Mouse (Mus musculus) heart, embryonic 12.5 days (tissue): ENCODE measurements at regions not wholly inside any gene's neighbourhood (a gene's known extent, or its start where the extent isn't known, plus 50 kb on each side); places are given as distances from the start of the nearest gene placed in this dataset.

Source experiments
- ATAC-seq: fragments of 200-750 bp; cut with Nextera tagmentation; 2 replicates; pipeline ENCODE4 v1.8.0; 2017; ENCODE audit warnings: moderate TSS enrichment, moderate library complexity; ENCODE audit not compliant: insufficient number of reproducible peaks, low FRiP score
- H3K27ac ChIP-seq: fragments of 300-500 bp; sonication (generic); 2 replicates; pipeline ENCODE4 v1.5.1; 2016; ENCODE audit warnings: mild to moderate bottlenecking, moderate library complexity; ENCODE audit not compliant: poor library complexity, severe bottlenecking
- H3K27me3 ChIP-seq: fragments of 300-500 bp; sonication (generic); replicated peaks from 2 replicates; pipeline ENCODE4 v1.6.1; 2016; ENCODE audit warnings: mild to moderate bottlenecking, moderate library complexity
- H3K36me3 ChIP-seq: fragments of 300-500 bp; sonication (generic); 2 replicates; pipeline ENCODE4 v1.6.1; 2016; ENCODE audit warnings: mild to moderate bottlenecking, moderate library complexity
- H3K4me1 ChIP-seq: fragments of 300-500 bp; sonication (generic); replicated peaks from 2 replicates; pipeline ENCODE4 v1.6.1; 2016; ENCODE audit warnings: mild to moderate bottlenecking
- H3K4me2 ChIP-seq: fragments of 300-500 bp; sonication (generic); 2 replicates; pipeline ENCODE4 v1.6.1; 2016; ENCODE audit warnings: mild to moderate bottlenecking, moderate library complexity
- H3K4me3 ChIP-seq: fragments of 300-500 bp; sonication (generic); 2 replicates; pipeline ENCODE4 v1.5.1; 2016; ENCODE audit warnings: mild to moderate bottlenecking
- H3K9ac ChIP-seq: fragments of 300-500 bp; sonication (generic); 2 replicates; pipeline ENCODE4 v1.6.1; 2016; ENCODE audit warnings: mild to moderate bottlenecking, moderate library complexity
- H3K9me3 ChIP-seq: fragments of 300-500 bp; sonication (generic); replicated peaks from 2 replicates; pipeline ENCODE4 v1.6.1; 2016; ENCODE audit warnings: mild to moderate bottlenecking, moderate library complexity
- WGBS: fragments of 180-500 bp; shearing (Covaris S2); methylation state at CpG from one replicate; pipeline ENCODE4 v1.1.7; 2016; 5-methylcytosine and 5-hydroxymethylcytosine counted together

DNA sequence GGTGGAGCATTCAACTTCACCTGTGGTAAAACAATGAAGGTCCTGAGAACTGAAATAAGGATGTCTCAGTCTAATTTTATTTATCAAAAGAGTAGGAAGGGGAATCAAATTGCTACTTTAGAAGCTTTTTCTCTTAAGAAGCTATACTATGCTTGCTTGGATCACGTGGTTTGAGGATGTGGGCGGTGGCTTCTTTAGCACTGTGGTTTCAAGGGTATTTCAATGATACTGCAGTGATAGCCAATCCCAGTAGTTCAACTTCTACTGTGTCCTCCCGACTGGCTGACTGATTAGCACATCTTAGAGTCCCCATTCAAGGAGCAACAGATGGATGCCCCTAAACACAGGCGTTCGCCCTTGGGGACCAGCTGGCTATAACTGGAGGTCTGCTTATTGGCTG, 575.6 kb downstream of the Vrk1 start:
- Histone ChIP-seq H3K36me3 (no peaks in the 10 kb centered on the region), H3K27me3 (no peaks in the 10 kb centered on the region), H3K9me3 (no peaks in the 10 kb centered on the region), H3K4me3 (no peak overlapping the region), H3K9ac (no peak overlapping the region), H3K27ac (no peak overlapping the region), H3K4me2 (no peak overlapping the region), H3K4me1 (no peaks in the 10 kb centered on the region)
- 74% methylated on average over 5 of the region's 5 CpGs for WGBS
- no peak for ATAC-seq

DNA sequence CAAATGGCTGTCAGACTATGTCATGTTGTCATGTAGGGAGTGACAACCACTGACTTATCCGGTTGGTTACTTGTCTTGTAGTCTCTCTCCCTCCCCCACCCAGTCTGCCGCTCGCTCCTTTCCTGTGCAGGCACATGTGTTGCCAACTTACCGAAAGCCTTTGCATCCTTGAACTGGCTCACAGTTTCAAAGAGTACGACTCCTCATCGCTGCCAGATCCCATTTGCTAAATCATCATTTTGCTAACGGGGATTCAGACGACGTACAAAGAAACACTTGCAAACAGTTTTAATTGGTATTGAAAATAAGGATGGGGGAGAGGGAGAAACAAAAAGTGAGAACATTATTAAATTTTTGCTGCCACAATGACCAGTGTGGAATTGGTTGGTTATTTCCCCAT, 582.7 kb downstream of the Vrk1 start:
- no peaks in the 10 kb centered on the region for H3K27me3 ChIP-seq
- ATAC-seq = no peak
- no peaks in the 10 kb centered on the region for H3K36me3 ChIP-seq
- peaks cover 10% of the 10 kb centered on the region; the same call in 1 of the 2 replicates for H3K4me1 ChIP-seq
- H3K9me3 ChIP-seq = no peaks in the 10 kb centered on the region
- H3K9ac ChIP-seq = no peak overlapping the region
- no peak overlapping the region for H3K27ac ChIP-seq
- WGBS = 84% methylated on average over 9 of the region's 9 CpGs
- no peak overlapping the region for H3K4me3 ChIP-seq
- no peak overlapping the region for H3K4me2 ChIP-seq

DNA sequence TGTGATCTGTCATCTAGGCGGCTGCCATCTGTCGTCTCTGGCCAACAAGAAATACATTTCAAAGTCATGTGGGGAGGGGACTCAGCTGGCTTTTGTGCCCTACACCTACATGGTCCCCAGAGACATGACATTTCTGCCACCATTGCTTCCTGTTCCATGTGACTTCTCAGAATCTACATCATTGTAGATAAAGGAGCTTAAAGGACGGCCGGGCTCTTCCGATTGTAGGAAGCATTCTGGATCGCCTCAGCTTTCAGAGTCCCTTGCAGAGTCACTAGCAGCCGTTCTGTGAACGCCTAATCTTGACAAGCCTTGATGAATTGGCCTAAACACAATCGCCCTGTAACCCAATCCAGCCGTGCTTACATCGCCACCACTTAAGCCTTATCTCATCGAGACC, 587.6 kb downstream of the Vrk1 start:
- 6% methylated on average over 12 of the region's 12 CpGs for WGBS
- H3K36me3 ChIP-seq = no peaks in the 10 kb centered on the region
- peaks cover 6% of the 10 kb centered on the region; the same call in 1 of the 2 replicates for H3K9me3 ChIP-seq
- H3K27ac ChIP-seq = 0 out of 2 replicates have a peak overlapping the region, but pooled peaks have one; percentile 12
- no peak for ATAC-seq
- peaks cover 14% of the 10 kb centered on the region; the same call in 1 of the 2 replicates for H3K4me1 ChIP-seq
- H3K9ac ChIP-seq = no peak overlapping the region
- peaks cover 4% of the 10 kb centered on the region; the same call in 1 of the 2 replicates for H3K27me3 ChIP-seq
- no peak overlapping the region for H3K4me3 ChIP-seq
- peak overlapping the region; percentile 42 for H3K4me2 ChIP-seq

DNA sequence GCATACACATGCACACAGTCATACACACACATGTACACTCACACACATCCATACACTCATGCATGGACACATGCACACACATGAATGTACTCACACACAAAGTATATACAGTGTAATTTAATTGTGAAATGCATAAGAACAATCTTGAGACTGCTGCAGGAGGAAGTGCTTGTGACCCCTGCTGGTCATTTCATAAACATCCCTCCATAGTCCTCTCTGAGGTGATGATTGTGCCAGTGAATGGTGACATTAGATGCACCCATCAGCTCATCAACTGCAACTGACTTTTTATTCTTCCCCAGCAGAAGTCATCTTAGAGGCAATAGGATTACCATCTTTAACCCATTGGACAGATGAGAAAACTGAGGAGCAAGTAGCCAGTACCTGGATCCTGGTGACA, 597.2 kb downstream of the Vrk1 start:
- Histone ChIP-seq H3K4me3 (no peak overlapping the region), H3K9ac (no peak overlapping the region), H3K27me3 (no peaks in the 10 kb centered on the region), H3K27ac (no peak overlapping the region), H3K9me3 (no peaks in the 10 kb centered on the region), H3K36me3 (no peaks in the 10 kb centered on the region), H3K4me1 (no peaks in the 10 kb centered on the region), H3K4me2 (no peak overlapping the region)
- ATAC-seq = no peak

DNA sequence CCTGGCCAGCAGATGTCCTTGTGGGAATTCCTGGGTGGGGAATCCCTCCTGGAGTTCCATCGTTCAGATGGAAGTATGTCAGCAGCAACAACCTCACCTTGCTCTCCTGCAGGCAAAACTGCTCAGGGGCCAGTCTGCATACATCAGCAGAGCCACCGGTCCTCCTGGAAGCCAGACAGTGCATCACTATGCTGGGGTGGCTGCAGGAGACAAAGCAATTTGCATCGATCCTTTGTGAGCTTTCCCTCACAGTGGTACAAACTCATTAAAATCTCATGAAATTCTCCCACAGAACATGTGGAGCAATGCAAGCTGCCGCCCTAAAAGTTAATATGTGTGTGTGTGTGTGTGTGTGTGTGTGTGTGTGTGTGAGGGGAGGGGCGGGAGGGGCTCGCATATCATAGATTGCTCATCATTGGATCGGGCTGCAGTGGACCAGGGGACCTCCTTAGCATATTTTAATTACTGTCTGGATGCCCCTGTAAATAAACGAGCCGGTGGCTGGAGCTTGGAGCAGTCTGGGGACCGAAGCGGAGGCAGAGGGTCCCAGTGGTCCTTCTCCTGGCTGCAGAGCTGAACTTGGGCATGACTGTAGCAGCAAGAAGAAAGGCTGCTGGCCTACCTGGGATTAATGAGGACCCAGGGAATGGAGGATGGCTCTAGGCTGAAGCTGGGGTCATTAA, 597.8 kb downstream of the Vrk1 start:
- ATAC-seq = no peak
- 77% methylated on average over 11 of the region's 11 CpGs for WGBS
- no peaks in the 10 kb centered on the region for H3K4me1 ChIP-seq

DNA sequence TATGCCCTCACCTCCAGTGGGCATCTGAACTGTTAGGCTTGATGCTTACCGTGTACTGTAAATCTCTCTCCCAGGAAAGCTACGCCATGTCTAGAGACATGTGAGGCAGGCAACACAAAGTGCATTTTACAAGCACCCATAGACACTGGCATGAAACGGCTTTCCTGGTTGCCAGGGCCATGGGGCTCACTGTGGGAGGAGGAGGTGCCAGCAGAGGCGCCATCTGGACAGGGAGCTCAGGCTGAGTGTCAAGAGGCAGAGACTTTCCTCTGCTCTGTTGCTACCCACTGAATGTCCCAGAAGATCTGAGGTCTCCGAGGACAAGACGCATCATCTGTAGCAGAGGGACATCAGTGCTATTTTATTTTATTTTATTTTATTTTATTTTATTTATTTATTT, 608.7 kb downstream of the Vrk1 start:
- no peak overlapping the region for H3K9ac ChIP-seq
- no peak overlapping the region for H3K4me3 ChIP-seq
- H3K4me2 ChIP-seq = no peak overlapping the region
- H3K27me3 ChIP-seq = no peaks in the 10 kb centered on the region
- no peaks in the 10 kb centered on the region for H3K9me3 ChIP-seq
- H3K27ac ChIP-seq = no peak overlapping the region
- ATAC-seq = no peak
- no peaks in the 10 kb centered on the region for H3K36me3 ChIP-seq
- 86% methylated on average over 6 of the region's 6 CpGs for WGBS
- no peaks in the 10 kb centered on the region for H3K4me1 ChIP-seq

More for the DNA sequence above, 597.8 kb downstream of the Vrk1 start:
- H3K36me3 ChIP-seq = no peaks in the 10 kb centered on the region
- H3K4me3 ChIP-seq = no peak overlapping the region
- H3K4me2 ChIP-seq = no peak overlapping the region
- no peaks in the 10 kb centered on the region for H3K27me3 ChIP-seq
- no peaks in the 10 kb centered on the region for H3K9me3 ChIP-seq
- H3K9ac ChIP-seq = no peak overlapping the region
- no peak overlapping the region for H3K27ac ChIP-seq

DNA sequence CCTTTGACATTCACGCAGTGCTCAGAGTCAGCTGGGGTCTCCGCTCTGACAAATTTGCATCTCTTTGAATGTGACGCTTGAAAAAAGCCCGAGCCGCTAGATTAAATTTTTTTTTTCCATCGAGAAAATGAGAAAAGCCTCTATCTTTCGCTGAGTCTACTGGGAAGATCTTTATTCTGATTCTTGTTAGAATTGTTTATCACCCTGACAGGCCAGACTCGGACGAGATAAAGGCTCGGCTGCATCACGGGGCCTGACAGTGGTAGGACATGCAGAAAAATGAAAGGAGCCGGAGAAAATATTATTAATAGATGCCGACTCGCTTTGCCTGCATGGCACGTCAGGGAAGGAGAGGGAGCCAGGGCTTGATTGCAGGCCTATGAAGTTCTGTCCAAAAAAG, 616.8 kb downstream of the Vrk1 start:
- Histone ChIP-seq H3K4me2 (no peak overlapping the region), H3K9ac (no peak overlapping the region), H3K36me3 (no peaks in the 10 kb centered on the region), H3K4me1 (no peaks in the 10 kb centered on the region), H3K9me3 (0 out of 2 replicates have a peak, but pooled peaks cover 3% of the 10 kb centered on the region), H3K4me3 (no peak overlapping the region), H3K27ac (no peak overlapping the region), H3K27me3 (no peaks in the 10 kb centered on the region)
- ATAC-seq = no peak
- WGBS = 67% methylated on average over 15 of the region's 15 CpGs

DNA sequence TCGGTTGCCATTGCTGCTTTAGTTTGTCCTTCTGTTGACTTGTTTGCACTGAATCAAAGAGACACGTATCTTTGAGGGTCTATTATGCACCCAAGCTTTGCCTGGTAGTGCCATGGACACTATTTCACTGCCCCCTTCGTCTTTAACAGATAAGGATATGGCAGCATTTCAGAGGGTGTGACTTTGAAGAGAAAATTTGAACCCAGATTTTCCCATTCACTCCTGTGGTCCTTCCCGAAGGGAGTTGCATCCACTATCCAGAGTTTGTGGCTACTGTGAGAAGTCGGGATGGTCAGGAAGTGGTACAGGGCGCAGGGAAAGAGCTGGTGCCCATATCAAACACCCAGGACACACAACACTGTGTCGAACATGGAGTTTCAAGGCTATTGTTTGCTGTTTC, 622.5 kb downstream of the Vrk1 start:
- no peak overlapping the region for H3K9ac ChIP-seq
- H3K9me3 ChIP-seq = 0 out of 2 replicates have a peak, but pooled peaks cover under 1% of the 10 kb centered on the region
- no peak overlapping the region for H3K27ac ChIP-seq
- no peaks in the 10 kb centered on the region for H3K27me3 ChIP-seq
- H3K4me1 ChIP-seq = no peaks in the 10 kb centered on the region
- no peak overlapping the region for H3K4me2 ChIP-seq
- H3K4me3 ChIP-seq = no peak overlapping the region
- 66% methylated on average over 7 of the region's 7 CpGs for WGBS
- no peak for ATAC-seq
- H3K36me3 ChIP-seq = no peaks in the 10 kb centered on the region

DNA sequence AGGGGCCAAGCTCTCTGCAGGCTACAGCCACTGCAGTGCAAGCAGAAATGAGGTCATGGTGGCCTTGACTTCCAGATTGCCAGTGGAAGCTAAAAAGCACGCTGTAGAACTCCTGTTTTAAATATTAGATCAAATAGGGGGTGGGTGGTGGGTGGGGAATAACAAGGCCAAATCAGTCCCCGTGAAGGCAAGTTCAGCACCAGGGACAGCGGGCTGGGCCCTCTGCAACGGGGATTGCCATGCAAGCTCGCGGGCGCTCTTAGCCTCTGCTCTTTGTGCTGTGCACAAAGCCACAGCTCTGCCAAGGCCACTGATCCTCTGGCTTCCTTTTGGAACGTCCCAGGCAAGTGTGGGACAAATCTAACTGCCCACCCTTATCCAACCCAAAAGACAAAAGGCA, 623.1 kb downstream of the Vrk1 start:
- H3K4me1 ChIP-seq = no peaks in the 10 kb centered on the region
- 9% methylated on average over 8 of the region's 8 CpGs for WGBS
- H3K9ac ChIP-seq = no peak overlapping the region
- no peak for ATAC-seq
- no peak overlapping the region for H3K4me2 ChIP-seq
- H3K9me3 ChIP-seq = no peaks in the 10 kb centered on the region
- no peak overlapping the region for H3K27ac ChIP-seq
- H3K36me3 ChIP-seq = no peaks in the 10 kb centered on the region
- no peak overlapping the region for H3K4me3 ChIP-seq
- H3K27me3 ChIP-seq = no peaks in the 10 kb centered on the region

DNA sequence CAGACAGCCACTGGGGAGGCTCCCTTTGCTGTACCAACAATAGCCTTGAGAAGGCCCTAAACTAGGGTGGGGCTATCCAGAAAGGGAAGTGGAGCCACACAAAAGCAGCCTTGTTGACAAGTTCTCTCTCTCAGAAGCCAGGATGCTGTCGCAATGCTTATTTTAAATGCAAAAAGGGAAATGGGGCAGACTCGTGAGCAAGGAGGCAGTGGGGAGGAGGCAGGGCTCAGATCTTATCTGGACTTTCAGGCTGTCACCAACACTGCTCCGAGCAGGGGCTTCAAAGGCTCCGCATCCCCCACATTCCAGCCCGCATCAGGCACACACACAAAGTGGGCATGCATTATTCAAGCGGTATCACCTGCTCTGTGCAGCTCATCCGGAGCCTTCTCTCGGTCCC, 648.3 kb downstream of the Vrk1 start:
- WGBS = 11% methylated on average over 8 of the region's 8 CpGs
- no peaks in the 10 kb centered on the region for H3K36me3 ChIP-seq
- peaks cover 5% of the 10 kb centered on the region; the same call in 1 of the 2 replicates for H3K4me1 ChIP-seq
- ATAC-seq = no peak
- no peak overlapping the region for H3K27ac ChIP-seq
- no peak overlapping the region for H3K9ac ChIP-seq
- H3K4me3 ChIP-seq = no peak overlapping the region
- H3K4me2 ChIP-seq = no peak overlapping the region
- H3K9me3 ChIP-seq = no peaks in the 10 kb centered on the region
- H3K27me3 ChIP-seq = 0 out of 2 replicates have a peak, but pooled peaks cover 19% of the 10 kb centered on the region

DNA sequence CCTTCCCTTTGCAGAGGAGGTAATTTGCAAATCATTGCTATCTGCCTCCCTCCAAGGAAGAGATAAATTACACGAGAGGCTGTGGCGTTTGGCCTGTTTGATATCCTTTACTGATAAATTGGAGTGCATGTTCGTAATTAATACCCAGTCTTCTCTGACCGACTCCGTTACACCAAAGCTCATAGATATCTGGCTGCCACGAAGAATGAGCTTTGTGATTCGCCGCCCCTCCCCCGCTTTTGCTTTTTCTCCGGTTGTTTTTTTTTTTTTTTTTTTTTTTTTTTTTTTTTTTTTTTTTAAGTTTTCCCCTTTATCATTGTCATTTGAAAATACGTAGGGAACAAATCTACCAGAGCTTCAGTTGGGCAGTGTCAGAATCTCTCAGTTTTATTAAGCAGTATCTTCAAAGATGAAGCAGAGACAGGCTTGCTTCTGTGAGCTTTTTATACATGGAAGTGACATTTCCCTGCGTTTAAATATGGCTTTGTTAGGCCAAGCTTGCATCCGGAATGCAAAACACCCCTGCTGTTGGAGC, 663.3 kb downstream of the Vrk1 start:
- ATAC-seq = no peak

More for the DNA sequence above, 663.3 kb downstream of the Vrk1 start:
- Histone ChIP-seq H3K27me3 (peaks cover 2% of the 10 kb centered on the region; the same call in 1 of the 2 replicates), H3K4me2 (no peak overlapping the region), H3K36me3 (no peaks in the 10 kb centered on the region), H3K4me3 (no peak overlapping the region), H3K4me1 (no peaks in the 10 kb centered on the region), H3K27ac (no peak overlapping the region), H3K9ac (no peak overlapping the region), H3K9me3 (peaks cover 5% of the 10 kb centered on the region; the same call in 1 of the 2 replicates)
- 21% methylated on average over 13 of the region's 13 CpGs for WGBS
